Mouse (Mus musculus) ovary, postnatal 10 days (tissue): ENCODE measurements around the gene Gm20662.
A peak's percentile ranks its signal among the peaks of the same experiment; 100 is the strongest.

Experiments
- DNase-seq: peaks from one replicate; pipeline ENCODE4 v3.0.0; 2022; ENCODE audit warnings: low spot score

Gene Gm20662

GRCm38 (mm10) chr9:108054331-108055040, 58.3 kb downstream of the Gm20662 start:
- no peak for DNase-seq

- DNase-seq: no peak
These were observed 58.9 kb downstream of the Gm20662 start for GRCm38 (mm10) chr9:108055061-108055460.

DNA sequence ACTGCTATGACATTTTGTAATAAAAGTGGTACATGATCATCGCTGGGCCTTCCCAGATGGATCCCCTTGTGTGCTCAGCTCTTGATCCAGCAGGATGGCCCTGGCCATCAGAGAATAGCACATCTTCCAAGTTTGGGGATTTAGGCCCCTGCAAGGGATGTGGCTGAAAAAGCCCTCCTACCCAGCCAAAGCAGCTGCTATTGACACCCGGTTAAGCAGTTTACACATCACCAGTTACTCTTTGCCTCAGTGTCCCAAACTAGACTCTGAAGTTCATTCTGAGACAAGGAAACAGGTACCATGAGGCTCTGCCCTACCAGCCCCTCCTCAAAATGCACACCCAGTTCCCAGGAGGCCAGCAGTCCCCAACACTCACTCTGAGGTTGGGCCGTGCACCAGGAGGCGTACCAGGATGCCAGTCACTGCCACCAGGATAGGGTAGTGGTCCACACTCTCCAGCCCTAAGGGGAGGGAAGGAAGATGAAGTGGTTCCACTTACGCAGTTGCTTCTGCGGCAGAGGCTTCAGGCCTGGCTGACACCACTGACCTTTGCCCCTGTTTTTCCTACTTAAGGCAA, 59.6 kb downstream of the Gm20662 start:
- no peak for DNase-seq

- DNase-seq: no peak
These were observed 60.5 kb downstream of the Gm20662 start for GRCm38 (mm10) chr9:108056361-108057261.

GRCm38 (mm10) chr9:108057262-108057562, 61.1 kb downstream of the Gm20662 start:
- no peak for DNase-seq

DNA sequence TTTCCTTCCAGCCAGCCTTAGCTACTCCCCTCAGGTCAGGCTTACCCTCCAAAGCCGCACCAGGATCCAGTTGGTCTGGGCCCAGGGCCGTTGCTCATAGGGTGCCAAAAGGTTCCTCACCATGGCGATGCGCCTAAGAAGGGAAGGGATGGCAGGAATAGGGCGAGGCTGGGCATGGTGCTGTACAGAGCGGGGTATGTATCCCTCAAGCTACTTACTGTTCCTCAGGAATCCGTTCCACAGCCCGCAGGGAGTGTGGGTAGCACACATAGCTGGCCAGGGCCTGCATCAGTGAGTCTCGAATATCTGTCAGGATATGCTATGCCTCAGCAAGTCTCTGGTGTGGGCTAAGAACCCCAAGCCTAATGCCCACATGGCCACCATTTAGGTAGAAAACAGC, 62.1 kb downstream of the Gm20662 start:
- DNase-seq: no peak

DNA sequence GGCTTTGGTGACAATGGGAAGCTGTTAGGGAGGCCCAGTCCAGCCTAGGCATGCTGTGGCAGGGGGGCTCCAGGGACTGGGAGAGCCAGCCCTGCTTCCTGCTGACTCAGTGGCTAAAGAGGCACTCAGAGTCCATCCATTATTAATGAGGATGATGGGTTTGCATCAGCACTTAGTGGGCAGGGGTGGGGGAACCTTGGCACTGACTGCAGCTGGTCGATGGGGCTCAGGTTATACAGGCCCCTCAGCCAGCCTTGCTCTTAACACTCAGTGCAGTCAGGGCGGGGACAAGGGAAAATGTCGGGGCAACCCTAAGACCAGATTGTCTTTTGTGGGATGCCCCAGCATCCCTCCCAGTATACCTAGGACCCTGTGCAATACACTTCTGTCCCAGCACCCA, 66.0 kb downstream of the Gm20662 start:
- DNase-seq: no peak

DNA sequence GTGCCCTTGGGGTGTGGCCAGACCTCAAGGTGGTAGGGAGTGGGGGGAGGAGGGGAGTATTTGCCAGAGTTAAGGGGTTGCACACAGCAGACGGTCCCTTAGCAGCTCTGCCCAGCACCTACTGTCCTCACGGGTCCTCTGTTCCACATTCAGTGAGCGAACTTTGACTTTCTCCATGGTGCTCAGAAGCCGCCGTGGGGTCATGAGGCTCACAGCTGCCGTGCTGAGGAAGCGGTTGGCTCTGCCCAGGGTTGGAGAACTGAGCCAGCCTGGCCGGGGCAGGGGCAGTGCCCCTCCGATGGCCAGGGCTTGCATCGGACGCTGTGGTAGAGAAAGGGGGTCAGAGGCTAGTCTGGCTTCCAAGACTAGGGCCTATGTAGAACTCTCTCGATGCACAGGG, 67.2 kb downstream of the Gm20662 start:
- DNase-seq: no peak

GRCm38 (mm10) chr9:108065491-108066011, 69.4 kb downstream of the Gm20662 start:
- no peak for DNase-seq

GRCm38 (mm10) chr9:108067199-108067598, 71.0 kb downstream of the Gm20662 start:
- no peak for DNase-seq

- DNase-seq: peak; percentile 82
These were observed 71.8 kb downstream of the Gm20662 start for GRCm38 (mm10) chr9:108067900-108068299.

DNA sequence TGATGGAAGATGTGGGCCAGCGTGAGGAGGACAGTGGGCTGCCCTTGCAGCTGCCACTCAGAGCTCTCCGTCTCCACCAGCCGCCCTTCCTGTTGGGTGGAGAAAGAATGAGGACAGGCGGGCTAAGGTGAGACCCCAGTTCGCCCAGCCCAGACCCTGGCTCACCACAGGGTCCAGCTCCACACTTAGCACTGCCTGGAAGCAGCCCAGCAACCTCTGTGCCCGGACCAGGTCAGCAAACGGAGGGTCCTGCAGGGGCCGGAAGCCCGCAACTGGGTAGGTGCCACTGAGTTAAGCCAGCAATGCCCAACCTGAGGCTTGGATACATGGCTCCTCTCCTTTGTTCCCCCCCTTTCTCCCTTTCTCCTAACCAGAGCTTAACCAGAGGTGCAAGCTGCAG, 72.9 kb downstream of the Gm20662 start:
- DNase-seq: no peak

- DNase-seq: no peak
These were observed 73.4 kb downstream of the Gm20662 start for GRCm38 (mm10) chr9:108069529-108069928.

DNA sequence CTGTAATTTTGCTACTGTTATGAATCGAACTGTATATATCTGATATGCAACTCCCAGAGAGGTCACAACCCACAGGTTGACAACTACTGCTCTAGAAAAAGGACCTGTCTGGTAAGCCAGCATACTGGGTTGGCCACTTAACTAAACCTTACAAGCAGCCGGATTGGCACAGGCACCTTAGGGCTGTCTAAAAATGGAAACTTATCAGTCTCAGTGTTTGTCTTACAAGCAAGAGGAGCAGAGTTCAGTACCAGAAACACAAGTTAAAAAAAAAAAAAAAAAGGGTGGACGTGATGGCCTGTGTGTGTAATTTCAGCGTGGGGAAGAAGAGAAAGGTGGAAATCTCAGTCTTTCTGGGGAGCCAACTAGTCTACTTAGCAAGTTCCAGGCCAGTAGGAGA, 75.7 kb downstream of the Gm20662 start:
- no peak for DNase-seq

- DNase-seq: no peak
These were observed 76.4 kb downstream of the Gm20662 start for GRCm38 (mm10) chr9:108072481-108072924.

GRCm38 (mm10) chr9:108073141-108073930, 77.2 kb downstream of the Gm20662 start:
- DNase-seq: no peak

- no peak for DNase-seq
These were observed 84.0 kb downstream of the Gm20662 start, which contains the start of gene Mst1 for GRCm38 (mm10) chr9:108080168-108080567. Mst1 (plus strand) TSS chr9:108080436.

DNA sequence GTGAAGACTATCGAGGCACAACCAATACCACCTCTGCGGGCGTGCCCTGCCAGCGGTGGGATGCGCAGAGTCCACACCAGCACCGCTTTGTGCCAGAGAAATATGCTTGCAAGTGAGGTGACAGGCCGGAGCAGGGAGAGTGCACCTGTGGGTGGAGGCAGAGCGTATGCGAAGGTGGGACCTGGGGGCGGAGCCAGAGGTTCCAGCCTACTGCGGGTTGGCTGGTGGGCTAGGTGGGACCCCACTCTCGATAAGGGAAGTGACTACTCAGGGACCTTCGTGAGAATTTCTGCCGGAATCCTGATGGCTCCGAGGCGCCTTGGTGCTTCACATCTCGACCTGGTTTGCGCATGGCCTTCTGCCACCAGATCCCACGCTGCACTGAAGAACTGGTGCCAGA, 86.4 kb downstream of the Gm20662 start:
- no peak for DNase-seq

DNA sequence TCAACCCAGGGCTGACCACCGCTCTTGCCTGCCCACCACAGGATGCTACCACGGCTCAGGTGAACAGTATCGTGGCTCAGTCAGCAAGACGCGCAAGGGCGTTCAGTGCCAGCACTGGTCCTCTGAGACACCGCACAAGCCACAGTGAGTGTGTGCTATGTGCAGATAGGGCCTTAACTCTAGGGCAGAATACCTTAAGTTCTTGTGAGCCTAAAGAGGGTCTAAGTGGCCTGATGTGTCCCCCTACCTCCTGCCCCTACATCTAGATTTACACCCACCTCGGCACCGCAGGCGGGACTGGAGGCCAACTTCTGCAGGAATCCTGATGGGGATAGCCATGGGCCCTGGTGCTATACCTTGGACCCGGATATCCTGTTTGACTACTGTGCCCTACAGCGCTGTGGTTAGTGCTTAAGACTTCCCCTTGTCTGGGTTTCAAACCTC, 86.9 kb downstream of the Gm20662 start, which contains the start of gene Rnf123:
TSS of gene Rnf123 (minus strand) at position 359 of the 444 bp plus-strand sequence.
- DNase-seq: no peak

DNA sequence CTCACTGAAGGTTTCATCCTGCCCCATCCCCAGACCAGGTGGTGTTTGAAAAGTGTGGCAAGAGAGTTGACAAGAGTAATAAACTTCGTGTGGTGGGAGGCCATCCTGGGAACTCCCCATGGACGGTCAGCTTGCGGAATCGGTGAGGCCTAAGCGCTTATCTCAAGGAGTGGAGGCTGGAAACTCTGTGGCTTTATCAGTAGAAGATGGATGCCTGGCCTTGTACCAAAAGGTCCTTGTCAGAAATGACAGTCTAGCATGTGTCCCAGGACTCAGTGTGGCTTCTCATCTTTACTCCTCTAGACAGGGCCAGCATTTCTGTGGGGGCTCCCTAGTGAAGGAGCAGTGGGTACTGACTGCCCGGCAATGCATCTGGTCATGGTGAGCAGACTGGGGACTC, 87.4 kb downstream of the Gm20662 start:
- DNase-seq: no peak

DNA sequence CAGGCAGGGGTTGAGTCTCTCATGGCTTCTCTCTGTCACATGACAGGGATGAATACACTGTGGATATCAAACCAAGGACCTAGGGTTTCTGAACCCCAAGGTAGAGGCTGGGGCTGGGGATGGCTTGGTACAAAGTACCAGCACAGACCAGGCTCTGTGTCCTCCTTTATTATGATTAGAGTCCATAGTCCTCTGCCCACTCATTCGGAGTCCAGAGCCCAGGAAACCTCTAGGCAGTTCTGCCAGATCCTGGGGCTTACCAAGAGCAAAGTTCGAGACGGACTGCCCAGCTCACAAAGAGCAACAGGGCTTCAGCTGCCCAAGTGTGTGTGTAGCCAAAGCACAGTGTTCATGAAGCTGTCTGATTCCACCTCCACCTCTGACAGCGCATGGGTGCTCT, 89.1 kb downstream of the Gm20662 start:
- DNase-seq: no peak
